Mouse (Mus musculus) ES-E14 (cell line): Measurements from ENCODE around the gene Grip1. TPM values are rescaled to one million over a fixed set of nuclear protein-coding genes. Genes with fewer than 3 reads are reported as not detected.

ENCODE experiments used
- DNase-seq: peaks from one replicate; pipeline ENCODE4 v3.0.0-alpha.2; 2013; ENCODE audit warnings: low read depth, low spot score
- H3K27ac ChIP-seq: 2 replicates; pipeline ENCODE4 v1.5.1; 2012; ENCODE audit warnings: low read depth, mild to moderate bottlenecking, low read length, moderate library complexity, mixed read lengths; ENCODE audit not compliant: poor library complexity, insufficient read depth, severe bottlenecking
- H3K36me3 ChIP-seq: 2 replicates; pipeline ENCODE4 v1.6.1; 2012; ENCODE audit warnings: mild to moderate bottlenecking, low read length, moderate library complexity, mixed read lengths; ENCODE audit not compliant: control insufficient read depth, poor library complexity, insufficient read depth, severe bottlenecking
- H3K4me1 ChIP-seq, 2 experiments: fragments of 150-350 bp in 1 of 2; sonication (generic) in 1 of 2; 2 replicates each; pipeline ENCODE4 v1.6.1; 2012; ENCODE audit warnings: low read length in 2 of 2, mild to moderate bottlenecking in 1 of 2, mixed read lengths in 1 of 2; ENCODE audit not compliant: control insufficient read depth in 2 of 2, insufficient read depth in 2 of 2, poor library complexity in 1 of 2
- H3K4me3 ChIP-seq, 2 experiments: fragments of 150-350 bp in 1 of 2; sonication (generic) in 1 of 2; 2 replicates each; pipeline ENCODE4 v1.5.1; 2012; ENCODE audit warnings: low read length in 2 of 2, low read depth in 1 of 2, mild to moderate bottlenecking in 1 of 2, mixed read lengths in 1 of 2; ENCODE audit not compliant: insufficient read depth in 1 of 2, poor library complexity in 1 of 2, severe bottlenecking in 1 of 2
- H3K9ac ChIP-seq: 2 replicates; pipeline ENCODE4 v1.6.1; 2012; ENCODE audit warnings: low read depth, mild to moderate bottlenecking, low read length, mixed read lengths; ENCODE audit not compliant: poor library complexity, insufficient read depth, severe bottlenecking
- H3K9me3 ChIP-seq: fragments of 150-350 bp; sonication (generic); 2 replicates; pipeline ENCODE4 v1.6.1; 2012; ENCODE audit warnings: low read depth, mild to moderate bottlenecking, low read length; ENCODE audit not compliant: control insufficient read depth, insufficient read depth
- CHD2 ChIP-seq: IDR thresholded peaks from 2 replicates; pipeline ENCODE4 v1.6.1; 2014; ENCODE audit warnings: mild to moderate bottlenecking, low read depth, low read length, inconsistent platforms
- HCFC1 ChIP-seq: IDR thresholded peaks from 2 replicates; pipeline ENCODE4 v1.6.1; 2012; ENCODE audit warnings: low read length, inconsistent platforms, borderline replicate concordance; ENCODE audit not compliant: insufficient read depth
- MAFK ChIP-seq: IDR thresholded peaks from 2 replicates; pipeline ENCODE4 v1.6.1; 2014; ENCODE audit warnings: mild to moderate bottlenecking, low read depth, low read length, inconsistent platforms; ENCODE audit not compliant: insufficient read depth
- ZC3H11A ChIP-seq: IDR thresholded peaks from 2 replicates; pipeline ENCODE4 v1.6.1; 2012; ENCODE audit warnings: low read depth, mild to moderate bottlenecking, inconsistent platforms, low read length, borderline replicate concordance
- ZNF384 ChIP-seq: IDR thresholded peaks from 2 replicates; pipeline ENCODE4 v1.6.1; 2012; ENCODE audit warnings: low read depth, low read length, inconsistent platforms
- in situ Hi-C, 2 experiments: fragments of 600-800 bp; cut with MboI; formaldehyde crosslinking; loops; one replicate each; pipeline ENCODE4 v1.15.1; 2025; ENCODE audit warnings: low sequenced_read_pairs in 2 of 2, inconsistent platforms in 1 of 2; ENCODE audit not compliant: unreplicated experiment in 2 of 2
- total RNA-seq: library from RNA; depleted of rRNA; stranded (reverse); fragments of 300-350 nt; gene quantifications from 2 replicates; pipeline ENCODE4 v1.2.3, GENCODE M21; 2012

Grip1 gene
- total RNA-seq, 1 experiment: 4.2 TPM

GRCm38 (mm10) chr10:120015117-120015516 lies 561.5 kb downstream of the Grip1 start:
- no peaks in the 10 kb centered on the region for H3K9me3 ChIP-seq
- TF ChIP-seq CHD2 (no peak), ZC3H11A (no peak), ZNF384 (no peak), HCFC1 (no peak), MAFK (no peak)
- no peak overlapping the region for H3K9ac ChIP-seq
- no peaks in the 10 kb centered on the region for H3K4me1 ChIP-seq
- no peak overlapping the region for H3K27ac ChIP-seq
- no peak overlapping the region for H3K4me3 ChIP-seq
- no peak for DNase-seq
- H3K36me3 ChIP-seq: no peaks in the 10 kb centered on the region
- in situ Hi-C loops: no loop called here

- DNase-seq: no peak
- Histone ChIP-seq H3K36me3 (no peaks in the 10 kb centered on the region), H3K9ac (no peak overlapping the region), H3K4me1 (peaks cover 2 to 3% of the 10 kb centered on the region in 2 experiments; a peak in 2 of 4 replicates), H3K27ac (no peak overlapping the region), H3K9me3 (no peaks in the 10 kb centered on the region), H3K4me3 (no peak overlapping the region)
- TF ChIP-seq MAFK (no peak), CHD2 (no peak), ZC3H11A (no peak), HCFC1 (no peak), ZNF384 (no peak)
- in situ Hi-C loops: no loop called here
Observed at GRCm38 (mm10) chr10:120026437-120026836, 572.8 kb downstream of the Grip1 start.

- TF ChIP-seq ZNF384 (no peak), MAFK (no peak), HCFC1 (no peak)
- no peak overlapping the region for H3K27ac ChIP-seq
- DNase-seq: no peak
- no peak overlapping the region for H3K4me3 ChIP-seq
- H3K4me1 ChIP-seq: no peaks in the 10 kb centered on the region
- in situ Hi-C loops: no loop called here
- no peak overlapping the region for H3K9ac ChIP-seq
- no peaks in the 10 kb centered on the region for H3K36me3 ChIP-seq
- no peaks in the 10 kb centered on the region for H3K9me3 ChIP-seq
Observed at GRCm38 (mm10) chr10:120030901-120031300, 577.3 kb downstream of the Grip1 start.

GRCm38 (mm10) chr10:120031316-120031715 lies 577.7 kb downstream of the Grip1 start:
- no peaks in the 10 kb centered on the region for H3K4me1 ChIP-seq
- no peak overlapping the region for H3K9ac ChIP-seq
- H3K9me3 ChIP-seq: no peaks in the 10 kb centered on the region
- DNase-seq: no peak
- TF ChIP-seq ZNF384 (no peak), ZC3H11A (no peak), CHD2 (no peak), HCFC1 (no peak), MAFK (no peak)
- H3K36me3 ChIP-seq: no peaks in the 10 kb centered on the region
- in situ Hi-C loops: no loop called here
- H3K27ac ChIP-seq: no peak overlapping the region
- H3K4me3 ChIP-seq: no peak overlapping the region

- in situ Hi-C loops: no loop called here
- Histone ChIP-seq H3K9ac (no peak overlapping the region), H3K36me3 (no peaks in the 10 kb centered on the region), H3K4me3 (no peak overlapping the region), H3K4me1 (no peaks in the 10 kb centered on the region), H3K27ac (no peak overlapping the region), H3K9me3 (no peaks in the 10 kb centered on the region)
- no peak for DNase-seq
- TF ChIP-seq CHD2: no peak
- TF ChIP-seq ZC3H11A: no peak
- TF ChIP-seq MAFK: no peak
- no peak for TF ChIP-seq ZNF384
- TF ChIP-seq HCFC1: no peak
Observed at GRCm38 (mm10) chr10:120033866-120034265, 580.2 kb downstream of the Grip1 start.
